Mouse (Mus musculus): ENCODE results near the gene Fermt1.

Gene Fermt1

GRCm38 (mm10) chr2:132861456-132861855 is 84.2 kb downstream of the Fermt1 start:
- in situ Hi-C loops (cut with MboI) = no loop called here

- in situ Hi-C loops (cut with MboI) = no loop called here
Measured at GRCm38 (mm10) chr2:132860435-132860834, 85.3 kb downstream of the Fermt1 start.

GRCm38 (mm10) chr2:132856333-132856732 is 89.4 kb downstream of the Fermt1 start:
- in situ Hi-C loops (cut with MboI) = no loop called here

Measured in mature B cell (primary cell).